Mouse (Mus musculus): ENCODE measurements around the gene Jund.

Jund gene

DNA sequence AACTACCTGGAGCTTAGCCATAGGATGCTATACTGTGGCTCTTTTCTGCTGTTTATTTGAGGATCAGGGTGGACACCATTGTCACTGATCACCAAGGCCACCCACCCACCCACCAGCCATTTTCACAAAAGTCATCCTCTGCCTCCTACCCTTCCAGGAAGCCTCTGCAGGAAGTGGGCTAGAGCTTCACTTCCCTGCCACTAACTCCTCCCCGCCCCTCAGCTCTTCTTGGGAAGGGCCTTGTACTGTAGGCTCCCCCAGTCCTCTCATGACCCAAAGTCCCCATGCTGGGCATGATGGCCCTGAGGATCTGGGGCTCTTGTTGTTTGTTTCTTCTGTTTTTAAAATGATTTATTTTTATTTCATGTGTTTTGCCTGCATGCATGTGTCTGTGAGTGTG is 23.4 kb upstream of the Jund start:
- DNase-seq: peak; percentile 4

DNA sequence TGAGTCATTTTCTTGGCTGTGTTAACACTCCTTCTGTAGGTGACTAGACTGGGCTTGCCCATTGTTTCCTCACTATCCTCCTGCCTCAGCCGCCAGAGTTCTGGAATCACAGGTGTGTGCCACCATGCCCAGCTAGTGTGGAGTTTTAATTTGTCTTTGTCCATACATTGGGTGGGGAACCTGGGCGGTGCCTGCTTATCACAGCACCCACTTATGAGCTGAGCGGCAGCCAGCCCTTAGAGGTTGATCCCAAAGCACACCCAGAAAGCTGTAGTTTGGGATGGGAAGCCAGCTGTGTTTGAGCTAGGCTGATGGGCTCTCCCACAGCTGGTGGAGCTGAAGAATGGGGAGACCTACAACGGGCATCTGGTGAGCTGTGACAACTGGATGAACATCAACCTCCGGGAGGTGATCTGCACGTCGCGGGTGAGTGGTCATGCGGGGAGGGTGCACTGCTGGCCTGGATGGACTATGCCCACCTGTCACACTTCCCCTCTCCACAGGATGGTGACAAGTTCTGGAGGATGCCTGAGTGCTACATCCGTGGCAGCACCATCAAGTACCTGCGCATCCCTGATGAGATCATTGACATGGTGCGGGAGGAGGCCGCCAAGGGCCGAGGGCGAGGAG is 21.2 kb upstream of the Jund start:
- peak; percentile 70 for DNase-seq

DNA sequence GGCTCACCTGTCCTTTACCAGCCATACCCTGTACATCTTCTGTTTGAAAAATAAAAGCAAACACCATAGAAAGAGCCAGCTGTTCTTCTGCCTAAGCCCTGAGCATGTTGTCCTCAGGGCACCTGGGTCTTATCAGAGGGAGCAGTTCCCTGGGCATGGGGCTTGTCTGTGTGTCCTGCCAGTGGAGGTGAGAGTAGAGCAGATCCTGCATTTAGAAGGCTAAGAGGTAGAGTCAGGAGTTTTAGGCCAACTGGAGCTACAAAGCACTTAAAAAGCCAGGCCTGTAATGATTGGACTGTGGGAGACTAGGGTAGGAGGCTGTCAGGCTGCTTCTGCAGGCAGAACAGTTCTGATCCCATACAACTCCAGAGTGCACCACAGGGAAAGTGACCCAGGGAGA is 20.1 kb upstream of the Jund start:
- DNase-seq: no peak

DNA sequence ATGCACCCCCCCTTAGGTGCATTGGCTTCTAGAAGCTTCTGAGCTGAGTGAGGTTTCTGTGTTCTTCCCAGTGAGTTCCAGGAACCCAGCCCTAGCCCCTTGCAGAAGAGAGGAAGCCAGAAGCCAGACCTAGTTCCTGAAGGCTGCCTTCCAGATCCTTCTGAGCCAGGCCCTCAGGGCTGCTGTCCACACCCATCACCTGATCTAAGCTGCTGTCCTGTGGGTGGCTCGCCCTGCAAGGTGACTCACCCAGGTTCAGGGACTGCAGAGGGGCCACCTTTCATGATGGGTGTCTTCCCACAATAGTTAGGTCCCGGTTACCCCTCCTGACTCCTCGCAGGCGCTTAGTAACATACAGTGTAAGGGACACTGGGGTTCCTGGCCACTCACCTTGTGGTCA is 19.3 kb upstream of the Jund start:
- DNase-seq: no peak

DNA sequence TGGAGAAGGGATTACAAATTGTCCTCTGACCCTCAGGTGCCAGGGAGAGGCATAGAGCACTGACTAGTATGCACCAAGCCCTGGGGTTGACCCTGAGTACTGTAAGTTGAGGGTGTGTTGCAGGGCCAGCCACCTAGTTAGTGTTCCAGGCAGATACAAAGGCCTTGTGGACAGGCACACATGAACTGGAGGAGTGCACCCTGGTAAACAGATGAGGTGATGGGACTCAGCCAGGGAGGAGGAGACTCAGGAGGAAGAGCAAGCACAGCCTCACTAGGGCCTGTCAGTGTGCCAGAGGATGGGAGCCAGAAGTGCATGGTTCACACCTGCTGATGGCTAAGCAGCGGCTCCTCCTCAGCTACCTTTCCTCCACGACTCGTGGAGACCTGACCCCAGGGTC is 18.7 kb upstream of the Jund start:
- peak; percentile 82 for DNase-seq

DNA sequence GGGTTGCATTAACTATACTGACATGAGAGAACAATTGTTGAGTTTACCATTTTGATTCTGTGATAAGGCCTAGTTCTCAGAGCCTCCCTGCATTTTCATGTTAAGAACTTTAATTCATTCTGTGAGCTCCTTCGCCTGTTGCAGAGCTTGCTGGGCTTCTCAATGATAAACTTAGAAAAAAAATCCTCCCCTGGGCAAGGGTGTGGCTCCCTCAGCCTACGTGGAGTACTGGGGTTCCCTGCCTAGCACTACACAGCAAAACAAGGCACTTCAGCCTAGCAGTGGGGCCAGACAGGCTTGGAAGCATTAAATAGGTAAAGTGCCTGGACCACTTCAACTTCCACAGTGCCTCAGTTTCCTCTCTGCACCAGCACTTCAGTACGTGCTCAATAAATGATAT is 17.3 kb upstream of the Jund start:
- no peak for DNase-seq

DNA sequence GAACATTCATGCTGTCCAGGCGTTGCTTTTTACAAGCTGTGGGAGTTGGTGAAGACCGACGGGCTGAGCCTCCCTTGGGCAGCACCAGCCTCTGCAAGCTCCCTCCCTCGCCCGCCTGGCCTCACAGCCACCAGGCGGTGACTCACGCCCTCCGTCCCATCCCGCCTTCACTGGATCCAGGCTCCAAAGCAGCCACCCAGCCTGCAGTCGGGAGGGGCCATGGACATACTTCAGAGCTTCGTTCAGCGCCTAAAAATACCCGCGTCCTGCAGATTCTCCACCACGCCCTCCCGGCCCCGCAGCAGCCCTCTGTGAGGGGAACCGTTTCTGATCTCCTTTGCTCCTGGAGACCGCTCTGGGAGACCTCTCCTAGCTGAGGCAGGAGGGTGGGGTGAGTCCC is 16.6 kb upstream of the Jund start:
- peak; percentile 62 for DNase-seq

DNA sequence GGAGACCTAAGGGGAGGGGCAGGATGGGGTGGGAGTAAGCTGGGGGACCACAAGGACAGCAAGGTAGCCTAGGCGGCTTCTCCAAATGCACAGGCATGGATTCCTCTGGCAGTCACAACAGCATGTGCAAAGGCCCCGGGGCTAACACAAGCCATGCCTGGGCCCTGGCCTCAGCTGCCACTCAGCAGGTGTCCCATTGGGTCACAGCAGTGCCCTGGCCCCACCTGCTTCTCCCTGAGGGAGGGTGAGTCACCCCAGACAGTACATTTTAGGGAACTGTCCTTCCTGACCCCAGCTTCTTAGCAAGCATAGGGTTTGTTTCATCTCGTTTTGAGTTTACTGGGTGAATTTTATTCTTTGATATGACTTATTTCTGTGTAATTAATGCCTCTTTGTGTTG is 16.1 kb upstream of the Jund start:
- DNase-seq: no peak

DNA sequence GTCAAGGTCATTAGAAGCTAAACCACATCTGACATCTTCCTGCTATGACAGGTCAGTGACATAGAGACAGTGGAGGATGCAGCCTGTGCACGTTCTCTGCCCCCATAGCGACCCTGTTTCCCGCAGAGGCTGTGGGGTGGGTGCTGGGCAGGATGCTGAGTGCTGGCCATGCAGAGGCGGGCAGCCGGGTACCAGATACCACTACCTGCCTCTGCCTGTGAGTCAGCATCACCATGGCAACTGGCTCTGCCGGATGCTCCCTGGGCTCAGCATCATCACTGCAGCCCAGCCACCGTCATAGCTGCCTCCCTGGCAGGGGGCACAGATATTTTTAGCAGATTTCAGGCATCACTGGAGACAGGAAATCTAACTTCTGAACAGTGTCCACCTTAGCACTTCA is 14.5 kb upstream of the Jund start:
- DNase-seq: no peak

DNA sequence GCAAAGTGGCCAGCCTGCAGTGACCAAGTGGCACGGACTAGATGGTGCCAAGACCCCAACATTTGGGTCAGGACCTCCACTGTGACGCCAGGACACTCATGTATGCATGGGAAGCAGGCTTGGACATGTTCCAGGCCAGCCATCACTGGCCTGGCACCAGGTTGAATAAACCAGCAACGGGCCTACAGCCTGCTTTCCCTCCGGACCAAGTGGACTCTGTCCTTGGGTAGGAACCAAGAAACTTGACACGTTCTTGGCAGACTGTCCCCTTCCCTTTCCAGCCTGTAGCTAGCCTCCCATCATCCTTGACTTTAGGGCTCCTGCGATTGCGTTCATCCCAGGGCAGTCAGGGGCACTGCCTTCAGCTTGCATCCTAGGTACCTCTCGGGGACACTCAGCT is 11.2 kb upstream of the Jund start:
- DNase-seq: peak; percentile 86

DNA sequence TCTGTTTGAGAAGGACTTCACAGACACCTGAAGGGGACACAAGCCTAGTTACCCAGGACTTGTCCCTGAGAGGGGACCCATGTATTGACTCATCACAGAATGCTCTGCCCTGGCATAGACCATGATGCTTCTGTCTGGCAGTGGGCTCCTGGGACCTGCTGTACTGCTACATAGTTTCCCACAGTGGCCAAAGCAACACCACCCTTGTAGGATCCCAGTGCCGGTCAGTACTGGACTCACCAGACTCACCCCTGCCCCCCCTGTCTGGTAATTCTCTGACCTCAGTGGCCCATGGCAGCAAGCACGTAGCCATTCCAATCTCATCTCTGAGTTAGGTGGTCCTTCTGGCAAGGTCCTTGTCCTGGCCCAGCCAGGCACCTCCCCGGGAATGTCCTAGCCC is 10.6 kb upstream of the Jund start:
- no peak for DNase-seq

DNA sequence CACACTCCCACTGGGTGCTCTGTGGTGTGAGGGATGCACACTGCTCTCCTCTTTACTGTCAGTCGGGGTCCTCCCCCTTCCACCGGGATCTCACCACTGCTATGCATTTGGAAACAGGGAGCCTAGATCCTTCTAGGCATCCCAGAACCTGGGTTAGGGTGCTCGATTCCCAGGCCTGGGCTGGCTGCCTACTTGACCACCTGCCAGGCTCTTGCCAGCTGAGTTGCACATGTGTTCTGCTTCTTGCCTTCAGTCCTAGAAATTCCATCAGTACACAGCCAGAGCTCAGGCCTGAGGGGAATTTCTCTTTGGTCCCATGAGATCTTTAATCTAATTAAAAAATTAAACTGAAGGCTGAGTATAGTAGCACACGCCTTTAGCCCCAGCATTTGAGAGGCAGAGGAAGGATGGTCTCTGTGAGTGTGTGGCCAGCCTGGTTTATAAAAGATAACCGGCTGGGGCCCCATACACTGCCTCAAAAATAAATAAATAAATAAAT is 8.8 kb upstream of the Jund start:
- DNase-seq: no peak

DNA sequence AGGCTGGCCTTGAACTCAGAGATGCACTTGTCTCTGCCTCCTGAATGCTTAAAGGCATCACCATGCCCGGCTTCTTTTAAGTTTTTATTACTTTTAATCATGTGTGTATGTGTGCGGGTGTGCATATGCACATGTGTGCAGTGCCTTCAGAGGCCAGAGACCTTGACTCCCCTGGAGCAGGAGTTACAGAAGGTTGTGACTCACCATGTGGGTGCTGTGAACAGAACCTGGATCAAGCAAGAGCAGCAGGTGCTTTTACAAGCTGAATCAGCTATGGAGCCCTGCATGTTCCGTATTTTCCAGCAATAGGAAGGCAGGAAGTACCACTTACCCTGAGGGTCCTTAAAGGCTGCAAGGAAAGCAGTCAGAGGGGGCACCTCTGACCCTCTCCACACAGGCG is 7.5 kb upstream of the Jund start:
- DNase-seq: no peak

DNA sequence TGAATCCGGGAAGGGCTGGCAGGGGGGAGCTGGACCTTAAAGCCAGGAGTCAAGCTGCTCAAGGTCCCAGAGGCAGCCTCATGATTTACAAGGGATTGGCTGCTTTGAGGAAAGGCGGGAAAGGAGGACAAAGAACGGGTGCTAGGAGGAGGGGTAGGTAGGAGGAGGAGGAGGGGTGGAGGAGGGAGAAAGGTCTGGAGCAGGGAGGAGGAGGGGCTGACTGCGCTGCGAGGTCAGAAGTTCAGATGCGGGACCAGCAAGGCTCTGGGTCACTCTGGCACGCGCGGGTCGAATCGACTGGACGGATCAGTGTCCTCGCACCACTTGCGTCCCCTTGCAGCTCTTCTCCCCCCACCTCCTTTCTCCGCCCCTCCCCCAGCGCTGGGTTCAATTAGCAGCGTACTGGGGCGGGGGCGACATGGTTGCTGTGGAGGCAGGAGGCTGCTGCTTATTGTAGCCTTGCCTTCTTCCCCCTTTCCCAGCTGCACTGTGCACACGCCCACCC is 7.0 kb upstream of the Jund start:
- DNase-seq: peak; percentile 67

DNA sequence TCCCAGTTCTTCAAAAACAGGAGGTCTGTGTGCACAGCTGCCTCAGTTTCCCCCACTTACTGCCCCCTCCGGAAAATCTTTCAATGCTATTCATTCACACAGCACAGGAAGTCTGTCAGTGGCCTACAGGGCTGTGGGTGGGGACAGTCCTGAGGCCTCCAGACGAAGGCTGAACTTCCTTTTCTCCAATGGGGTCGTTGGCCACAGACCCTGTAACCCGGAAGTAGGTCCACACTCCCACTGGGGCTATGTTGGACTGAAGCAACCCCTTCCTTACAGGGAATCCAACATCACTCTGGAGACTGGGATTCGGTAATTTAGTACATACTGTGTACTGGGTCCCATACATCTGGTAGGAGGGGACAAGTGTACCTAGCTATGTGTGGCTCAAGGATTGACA is 5.1 kb upstream of the Jund start:
- DNase-seq: no peak

DNA sequence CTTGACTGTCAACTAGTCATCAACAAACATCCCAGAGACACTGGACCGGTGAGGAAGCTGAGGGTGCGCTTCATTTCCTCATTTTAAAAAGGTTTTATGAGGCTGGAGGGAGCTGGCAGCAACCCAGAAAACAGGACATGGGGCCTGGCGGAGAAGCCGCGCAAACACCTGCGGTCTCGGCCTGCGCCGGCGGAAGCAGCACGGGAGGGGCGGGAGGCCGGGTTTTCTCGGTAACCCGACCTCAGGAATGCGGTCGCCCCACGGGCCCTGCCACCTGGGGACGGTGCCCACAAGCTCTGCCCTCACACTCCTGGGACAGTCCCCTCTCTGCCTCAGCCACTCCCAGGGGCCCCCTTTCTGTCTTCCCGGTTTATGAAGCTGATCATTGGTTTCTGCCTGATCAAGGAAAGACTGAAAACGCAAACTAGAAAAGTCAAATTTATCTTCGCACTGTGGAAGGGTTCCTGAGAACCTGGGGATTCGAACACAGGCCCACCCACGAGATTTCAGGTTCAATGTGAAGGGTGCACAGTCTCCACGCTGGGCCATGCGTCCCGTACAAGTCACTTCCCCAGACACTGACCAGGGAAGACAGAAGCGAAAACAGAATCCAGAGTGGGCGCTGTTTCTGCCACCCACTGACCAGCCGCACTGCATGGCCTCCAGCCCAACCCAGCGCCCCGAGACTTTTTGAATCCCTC is 3.3 kb upstream of the Jund start:
- DNase-seq: peak; percentile 79

DNA sequence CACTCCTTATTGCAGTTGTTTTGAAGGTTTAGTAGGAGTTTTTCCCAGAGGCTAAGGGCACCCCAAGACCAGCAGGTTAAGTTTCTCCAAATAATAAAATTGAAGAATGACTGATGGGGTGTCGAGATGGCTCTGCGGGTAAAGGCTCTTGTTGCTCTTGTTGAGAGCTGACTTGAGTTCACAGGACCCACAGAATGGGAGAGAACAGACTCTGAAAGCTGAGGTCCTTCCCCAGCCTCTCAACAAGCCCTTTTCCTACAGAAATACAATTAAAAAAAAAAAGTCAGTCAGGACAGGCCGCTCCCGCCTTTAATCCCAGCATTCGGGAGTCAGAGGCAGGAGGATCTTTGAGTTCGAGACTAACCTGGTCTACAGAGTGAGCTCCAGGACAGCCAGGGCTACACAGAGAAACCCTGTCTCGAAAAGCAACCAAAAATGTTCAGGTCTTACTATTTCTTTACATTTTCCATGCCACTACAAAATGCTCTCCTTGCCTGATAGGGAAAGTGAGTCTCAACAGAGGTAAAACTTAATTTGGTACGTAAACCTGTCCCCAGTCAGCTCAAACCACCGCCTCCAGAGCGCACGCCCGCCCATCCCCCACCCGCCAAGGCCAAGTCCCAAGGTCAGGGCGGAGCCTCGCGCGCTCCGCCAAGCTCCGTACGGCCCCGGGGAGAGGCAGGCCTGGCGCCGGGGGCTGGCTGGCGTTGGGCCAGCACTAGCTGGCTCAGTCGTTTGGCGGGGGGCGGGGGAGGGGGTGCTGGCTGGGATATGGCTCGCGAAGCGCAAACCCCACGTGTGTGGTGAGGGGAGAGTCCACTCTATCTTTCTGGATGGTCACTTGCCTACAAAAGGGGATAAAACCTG is 2.5 kb upstream of the Jund start:
- peak; percentile 89 for DNase-seq

DNA sequence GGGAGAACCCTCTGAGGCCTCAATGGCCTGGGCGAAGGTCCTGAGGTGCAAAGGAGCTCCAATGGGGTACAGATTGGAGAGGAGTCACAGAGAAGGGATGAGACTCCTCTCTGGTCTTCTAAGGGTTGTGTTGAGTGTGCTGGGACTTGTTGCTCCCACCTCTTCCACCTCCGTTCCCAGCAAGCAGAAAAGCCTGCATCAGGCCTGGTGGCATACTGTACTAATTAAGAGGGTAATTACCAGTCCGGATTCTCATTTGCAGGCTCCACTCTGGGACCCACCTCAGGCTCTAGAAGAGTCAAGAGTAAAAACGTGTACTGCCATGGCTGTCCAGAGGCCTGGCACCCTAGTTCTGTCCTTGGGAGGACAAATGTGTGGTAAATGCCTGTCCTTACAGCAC is 1.8 kb upstream of the Jund start:
- DNase-seq: no peak

DNA sequence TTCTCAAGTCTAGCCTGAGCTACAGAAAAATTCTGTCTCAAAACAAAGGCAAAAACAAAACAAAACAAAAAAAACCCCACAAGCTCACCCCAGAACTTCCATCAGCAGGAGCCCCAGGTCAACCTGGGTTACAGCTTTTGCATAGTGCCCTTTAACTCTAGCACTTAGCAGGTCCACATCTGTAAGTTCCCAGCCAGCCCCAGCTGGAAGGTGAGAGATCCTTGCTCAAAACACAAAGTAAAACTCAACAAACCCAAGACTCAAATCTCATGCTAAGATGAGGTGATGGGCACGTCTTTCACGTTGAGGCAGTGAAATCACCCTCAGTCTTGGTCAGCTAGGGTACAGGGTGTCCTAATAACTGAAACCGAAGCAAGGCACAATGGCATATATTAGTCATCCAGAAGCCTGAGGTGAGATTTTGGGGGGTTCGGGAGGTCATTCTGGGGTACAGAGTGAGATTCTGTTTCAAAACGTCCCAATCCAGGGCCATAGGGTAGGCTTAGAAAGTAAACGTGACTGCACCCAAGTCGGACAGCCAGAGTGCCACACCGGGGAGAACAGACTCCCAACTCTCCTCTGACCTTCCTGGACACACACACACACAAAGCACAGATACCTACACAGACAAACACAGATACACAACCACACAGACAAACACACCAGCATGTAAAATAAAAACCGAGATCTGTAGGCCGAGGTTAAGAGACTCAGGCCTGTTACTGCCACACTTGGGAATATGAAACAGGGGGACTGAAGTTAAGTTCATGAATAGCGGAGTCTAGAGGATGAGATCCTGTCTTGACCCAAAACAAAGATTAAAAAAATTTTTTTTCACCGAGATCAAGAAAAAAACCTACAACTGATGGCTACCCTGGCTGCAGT is 1.1 kb upstream of the Jund start:
- no peak for DNase-seq

DNA sequence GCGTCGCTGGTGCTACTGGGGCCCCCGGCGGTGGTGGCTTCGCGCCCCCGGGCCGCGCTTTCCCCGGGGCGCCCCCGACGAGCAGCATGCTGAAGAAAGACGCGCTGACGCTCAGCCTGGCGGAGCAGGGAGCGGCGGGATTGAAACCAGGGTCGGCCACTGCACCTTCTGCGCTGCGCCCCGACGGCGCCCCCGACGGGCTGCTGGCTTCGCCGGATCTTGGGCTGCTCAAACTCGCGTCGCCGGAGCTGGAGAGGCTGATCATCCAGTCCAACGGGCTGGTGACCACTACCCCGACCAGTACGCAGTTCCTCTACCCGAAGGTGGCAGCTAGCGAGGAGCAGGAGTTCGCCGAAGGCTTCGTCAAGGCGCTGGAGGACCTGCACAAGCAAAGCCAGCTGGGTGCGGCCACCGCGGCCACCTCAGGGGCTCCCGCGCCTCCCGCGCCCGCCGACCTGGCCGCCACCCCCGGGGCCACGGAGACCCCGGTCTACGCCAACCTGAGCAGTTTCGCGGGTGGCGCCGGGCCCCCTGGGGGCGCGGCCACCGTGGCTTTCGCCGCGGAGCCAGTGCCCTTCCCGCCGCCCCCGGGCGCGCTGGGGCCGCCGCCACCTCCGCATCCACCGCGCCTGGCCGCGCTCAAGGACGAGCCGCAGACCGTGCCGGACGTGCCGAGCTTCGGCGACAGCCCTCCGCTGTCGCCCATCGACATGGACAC is 526 bp downstream of the Jund start:
- DNase-seq: peak; percentile 52

DNA sequence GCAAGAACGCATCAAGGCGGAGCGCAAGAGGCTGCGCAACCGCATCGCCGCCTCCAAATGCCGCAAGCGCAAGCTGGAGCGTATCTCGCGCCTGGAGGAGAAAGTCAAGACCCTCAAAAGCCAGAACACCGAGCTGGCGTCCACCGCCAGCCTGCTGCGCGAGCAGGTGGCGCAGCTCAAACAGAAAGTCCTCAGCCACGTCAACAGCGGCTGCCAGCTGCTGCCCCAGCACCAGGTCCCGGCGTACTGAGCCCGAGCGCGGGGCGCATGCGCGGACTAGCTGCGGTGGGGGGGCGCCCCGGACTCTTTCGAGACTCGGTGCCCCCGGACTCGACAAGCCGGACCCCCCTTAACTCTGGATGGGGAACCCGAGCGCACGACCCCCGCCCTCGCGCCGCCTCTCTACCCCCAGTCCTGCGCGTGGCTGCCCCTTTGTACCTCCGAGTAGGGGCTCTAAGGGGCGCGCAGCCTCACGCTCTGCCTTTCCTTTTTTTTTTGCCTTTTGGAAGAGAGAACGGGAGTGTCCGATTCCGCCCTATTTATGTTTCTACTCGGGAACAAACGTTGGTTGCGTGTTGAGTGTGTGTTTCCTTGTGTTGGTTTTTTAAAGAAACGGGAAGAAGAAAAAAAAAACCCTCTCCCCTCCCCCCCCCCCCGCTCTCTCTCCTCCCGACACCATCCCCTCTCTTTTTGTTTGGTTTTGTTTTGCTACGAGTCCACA is 1.2 kb downstream of the Jund start:
- DNase-seq: peak; percentile 90

Data from kidney, postnatal 14 days (tissue).